Mouse (Mus musculus) kidney, adult 11 months (tissue): ENCODE measurements around the gene Pon2.

Experiments
- DNase-seq: peaks from one replicate; pipeline ENCODE4 v3.0.0; 2022

Gene Pon2

DNA sequence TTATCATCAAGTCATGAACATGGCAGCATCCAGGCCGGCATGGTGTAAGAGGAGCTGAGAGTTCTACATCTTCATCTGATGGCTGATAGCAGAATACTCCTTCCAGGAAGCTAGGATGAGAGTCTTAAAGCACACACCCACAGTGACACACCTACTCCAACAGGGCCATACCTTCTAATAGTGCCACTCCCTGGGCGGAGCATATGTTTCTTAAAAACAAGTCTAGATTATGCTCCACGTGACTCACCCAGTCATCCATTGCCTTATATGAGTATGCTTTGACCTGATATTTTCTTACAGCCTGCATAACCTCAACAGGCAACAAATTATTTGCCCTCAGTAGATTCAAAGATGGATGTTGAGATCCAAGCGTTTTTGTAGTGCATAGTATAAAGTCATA is 80.1 kb downstream of the Pon2 start:
- DNase-seq, result no peak
